Mouse (Mus musculus): ENCODE measurements around the gene Olfr839-ps1.

Gene Olfr839-ps1

DNA sequence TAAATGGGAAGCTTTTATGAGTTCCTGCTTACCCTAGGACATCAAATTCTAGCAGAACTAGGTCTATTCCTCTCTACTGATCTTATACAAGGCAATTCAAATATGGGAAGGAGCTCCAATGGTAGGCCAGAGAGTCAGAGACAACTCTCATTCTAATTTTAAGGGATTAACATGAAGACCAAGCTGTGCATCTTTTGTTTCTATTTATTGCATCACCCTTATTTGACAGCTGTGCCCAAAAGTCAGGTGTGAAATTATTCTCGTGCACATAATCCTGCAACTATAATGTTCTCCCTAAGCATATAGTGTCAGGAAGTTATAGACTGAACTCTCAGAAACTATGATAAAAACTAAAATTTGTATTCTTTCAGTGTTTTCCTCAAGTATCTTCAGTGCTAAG, at the start of gene Olfr839-ps1:
Gene Olfr839-ps1, minus strand, starts transcription at position 101 of the 400 bp plus-strand sequence.
- DNase-seq, result no peak

DNA sequence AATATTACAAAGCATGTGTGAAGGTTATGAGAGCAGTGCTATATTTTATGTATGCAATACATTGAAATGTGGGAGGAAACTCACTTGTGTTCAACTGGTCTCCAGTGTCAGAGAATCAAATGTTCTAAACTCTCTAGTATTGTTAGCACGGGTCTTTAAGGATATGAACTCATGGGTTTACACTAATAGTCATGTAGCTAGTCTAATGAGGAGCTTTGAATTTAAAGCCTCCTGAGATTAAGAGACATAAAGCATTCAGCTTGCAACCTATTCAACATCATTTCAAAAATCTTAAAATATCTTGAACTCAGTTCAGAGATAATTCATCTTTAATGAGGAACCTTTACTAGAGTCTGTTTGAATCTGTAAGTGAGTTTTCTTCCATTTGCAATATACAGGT, 41.1 kb downstream of the Olfr839-ps1 start, which contains the start of gene Olfr837:
Gene Olfr837, plus strand, starts transcription at position 301 of the 400 bp plus-strand sequence.
- DNase-seq, result no peak

DNA sequence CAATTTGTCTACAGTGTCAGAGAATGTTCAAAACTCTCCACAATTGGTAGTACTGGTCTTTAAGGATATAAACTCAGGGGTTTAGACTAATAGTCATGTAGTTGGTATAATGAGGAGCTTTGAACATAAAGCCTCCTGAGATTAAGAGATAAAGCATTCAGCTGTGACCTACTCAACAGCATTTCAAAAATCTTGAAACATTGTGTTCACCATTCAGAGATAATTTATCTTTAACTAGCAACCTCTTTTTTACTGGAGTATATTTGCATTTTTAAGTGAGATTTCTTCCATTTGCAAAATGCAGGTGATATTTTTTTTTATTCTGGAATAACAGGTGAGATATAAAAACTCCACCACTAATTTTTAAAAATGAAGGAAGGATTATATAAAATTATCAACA, 57.0 kb downstream of the Olfr839-ps1 start, which contains the start of gene Olfr836:
Gene Olfr836, plus strand, starts transcription at position 301 of the 400 bp plus-strand sequence.
- DNase-seq, result no peak
